Mouse (Mus musculus) MEL (cell line): ENCODE results near the gene Gsta2.

Experiments
- E2F4 ChIP-seq: IDR thresholded peaks from 2 replicates; pipeline ENCODE4 v1.6.1; 2011; ENCODE audit warnings: low read depth, low read length, improper control_type of control experiment, borderline replicate concordance
- EP300 ChIP-seq, 2 experiments: IDR thresholded peaks; 2 replicates each; pipeline ENCODE4 v1.6.1; 2011; ENCODE audit warnings: improper control_type of control experiment in 2 of 2, low read length in 2 of 2, low read depth in 1 of 2, mild to moderate bottlenecking in 1 of 2
- ETS1 ChIP-seq: IDR thresholded peaks from 2 replicates; pipeline ENCODE4 v1.6.1; 2012; ENCODE audit warnings: low read depth, mild to moderate bottlenecking, inconsistent platforms, low read length, improper control_type of control experiment, moderate library complexity
- KAT2A ChIP-seq: conservative IDR thresholded peaks from 2 replicates; pipeline ENCODE4 v1.6.1; 2012; ENCODE audit warnings: low read depth, low read length, improper control_type of control experiment, inconsistent platforms
- MXI1 ChIP-seq: IDR thresholded peaks from 2 replicates; pipeline ENCODE4 v1.6.1; 2011; ENCODE audit warnings: mild to moderate bottlenecking, low read depth, low read length, improper control_type of control experiment
- NRF1 ChIP-seq: IDR thresholded peaks from 2 replicates; pipeline ENCODE4 v1.6.1; 2014; ENCODE audit warnings: low read depth, mild to moderate bottlenecking, inconsistent platforms, low read length, improper control_type of control experiment, moderate library complexity; ENCODE audit not compliant: poor library complexity, insufficient read depth, severe bottlenecking
- POLR2A ChIP-seq, 2 experiments: IDR thresholded peaks; 2 replicates each; pipeline ENCODE4 v1.6.1; 2011 to 2012; ENCODE audit warnings: low read length in 2 of 2, mild to moderate bottlenecking in 2 of 2, control low read depth in 1 of 2, improper control_type of control experiment in 1 of 2, low read depth in 1 of 2, moderate library complexity in 1 of 2; ENCODE audit not compliant: control insufficient read depth in 1 of 2, insufficient read depth in 1 of 2, poor library complexity in 1 of 2
- RAD21 ChIP-seq: IDR thresholded peaks from 2 replicates; pipeline ENCODE4 v1.6.1; 2011; ENCODE audit warnings: mild to moderate bottlenecking, low read depth, low read length, improper control_type of control experiment
- ZMIZ1 ChIP-seq: IDR thresholded peaks from 2 replicates; pipeline ENCODE4 v1.6.1; 2012; ENCODE audit warnings: low read depth, mild to moderate bottlenecking, inconsistent platforms, low read length, improper control_type of control experiment, moderate library complexity

GRCm38 (mm10) chr9:78368671-78369293 lies 13.2 kb upstream of the Gsta2 start:
- no peak for TF ChIP-seq E2F4
- TF ChIP-seq EP300 (IDR thresholded peaks at IDR 0.05; ENCODE audit: low read depth in 1 of 2, low read length in 2 of 2): no peak
- no peak for TF ChIP-seq ZMIZ1
- no peak for TF ChIP-seq ETS1
- TF ChIP-seq RAD21: no peak
- TF ChIP-seq POLR2A (IDR thresholded peaks at IDR 0.05; ENCODE audit: control insufficient read depth in 1 of 2, insufficient read depth in 1 of 2, low read depth in 1 of 2, low read length in 2 of 2, poor library complexity in 1 of 2): no peak
- TF ChIP-seq NRF1: no peak
- no peak for TF ChIP-seq MXI1
- no peak for TF ChIP-seq KAT2A
